Mouse (Mus musculus): Measurements from ENCODE around the gene Tspan5.

Gene Tspan5

DNA sequence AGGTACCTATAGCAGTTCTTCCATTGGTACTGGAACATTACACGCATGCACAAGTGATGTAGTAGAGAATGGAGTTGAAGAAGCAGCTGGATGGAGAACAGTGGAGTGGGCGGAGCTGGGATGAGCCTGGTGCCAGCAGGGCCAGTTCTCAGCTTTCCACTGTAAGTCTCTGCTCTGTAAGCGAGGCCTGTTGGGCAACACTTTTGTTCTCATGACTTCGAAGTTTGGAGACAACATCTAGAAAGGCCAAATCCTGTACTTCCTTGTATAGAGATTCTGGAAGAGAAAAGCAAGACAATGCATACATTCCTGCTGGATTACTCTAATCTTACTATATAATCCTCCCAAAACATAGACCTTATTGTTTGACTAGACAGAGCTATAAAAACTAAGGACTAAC is 185.4 kb downstream of the Tspan5 start:
- in situ Hi-C loops (cut with MboI) = no loop called here

- in situ Hi-C loops (cut with MboI) = no loop called here
These were observed 194.8 kb downstream of the Tspan5 start for GRCm38 (mm10) chr3:138936780-138937179.

GRCm38 (mm10) chr3:138937241-138937640 is 195.2 kb downstream of the Tspan5 start:
- in situ Hi-C loops (cut with MboI) = no loop called here

GRCm38 (mm10) chr3:138941604-138942003 is 199.6 kb downstream of the Tspan5 start:
- in situ Hi-C loops (cut with MboI) = no loop called here

DNA sequence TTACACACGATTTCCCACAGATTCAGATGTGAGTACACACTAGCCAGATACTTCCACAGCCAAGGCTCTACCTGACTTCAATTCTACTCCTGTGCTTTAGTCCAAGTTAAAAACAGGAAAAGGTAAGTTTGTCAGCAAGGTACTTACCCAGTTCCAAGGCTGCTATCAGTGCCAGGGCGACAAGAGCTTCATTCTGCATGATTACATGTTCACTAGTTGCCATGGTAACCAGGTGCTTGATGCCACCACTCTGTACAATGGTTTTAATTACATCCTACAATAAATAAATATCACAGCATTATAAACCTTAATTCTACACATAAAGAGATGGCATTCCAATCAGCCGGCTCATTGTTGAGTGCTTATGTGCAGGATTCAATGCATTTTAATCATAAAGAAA is 203.5 kb downstream of the Tspan5 start:
- in situ Hi-C loops (cut with MboI) = no loop called here

GRCm38 (mm10) chr3:138949081-138949480 is 207.1 kb downstream of the Tspan5 start:
- in situ Hi-C loops (cut with MboI) = no loop called here

DNA sequence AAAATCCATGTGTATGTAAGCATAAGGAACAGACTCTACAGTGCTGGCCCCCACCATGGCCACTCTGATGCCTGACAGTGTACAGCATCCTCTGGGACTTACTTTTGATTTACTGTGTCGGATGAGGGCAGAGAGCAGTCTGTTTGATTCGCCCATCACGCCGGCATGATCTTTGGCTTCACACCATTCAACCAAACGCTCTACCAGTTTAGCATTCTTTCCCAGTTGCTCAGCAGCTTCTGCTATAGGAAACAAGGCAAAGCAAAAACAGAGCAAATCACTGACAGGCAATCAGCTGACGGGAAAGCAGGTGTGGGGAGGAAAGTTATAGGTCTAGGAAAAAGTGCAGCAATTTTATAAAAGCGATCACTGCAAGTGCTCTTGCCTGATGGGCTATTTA is 213.2 kb downstream of the Tspan5 start:
- in situ Hi-C loops (cut with MboI) = no loop called here

Data from mature B cell (primary cell).